Mouse (Mus musculus): ENCODE results near the gene Faim2.

Gene Faim2

DNA sequence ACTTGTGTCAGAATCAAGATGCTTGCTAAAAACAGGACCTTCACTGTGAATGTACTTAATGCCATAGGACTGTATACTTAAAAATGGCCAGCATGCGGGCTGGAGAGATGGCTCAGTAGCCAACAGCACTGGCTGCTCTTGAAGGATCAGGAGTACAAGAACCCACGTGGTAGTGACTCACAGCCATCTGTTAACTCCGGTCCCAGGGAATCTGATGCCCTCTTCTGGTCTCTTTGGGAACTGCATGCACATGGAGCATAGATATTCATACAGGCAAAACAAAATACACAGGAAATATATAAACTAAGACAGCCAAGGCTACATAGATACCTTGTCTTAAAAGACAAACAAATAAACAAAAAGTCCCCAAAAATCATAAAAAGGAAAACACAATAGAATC, 58.9 kb downstream of the Faim2 start:
- peak in 1 of 2 experiments; percentile 84 for DNase-seq (ENCODE audit: low spot score in 2 of 2)

DNA sequence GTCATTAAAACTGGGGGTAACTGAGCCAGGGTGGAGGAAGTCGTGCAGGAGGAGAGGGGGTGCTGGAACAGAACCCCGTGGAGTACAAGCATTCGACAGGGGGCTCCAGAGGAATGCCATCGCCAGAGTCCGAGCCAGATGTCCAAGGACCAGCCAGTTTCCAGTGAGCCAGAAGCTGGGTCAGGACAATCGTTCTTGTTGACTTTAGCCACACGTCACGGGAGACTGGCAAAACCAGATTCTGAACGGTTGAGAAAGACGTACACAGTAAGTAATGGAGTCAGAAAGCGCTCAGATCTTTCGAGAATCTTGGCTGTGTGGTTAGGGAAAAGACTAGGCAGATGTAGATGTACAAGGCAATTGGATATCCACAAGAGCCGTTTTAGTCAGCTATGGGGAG, 64.8 kb downstream of the Faim2 start:
- DNase-seq (ENCODE audit: low spot score in 2 of 2), result no peak

DNA sequence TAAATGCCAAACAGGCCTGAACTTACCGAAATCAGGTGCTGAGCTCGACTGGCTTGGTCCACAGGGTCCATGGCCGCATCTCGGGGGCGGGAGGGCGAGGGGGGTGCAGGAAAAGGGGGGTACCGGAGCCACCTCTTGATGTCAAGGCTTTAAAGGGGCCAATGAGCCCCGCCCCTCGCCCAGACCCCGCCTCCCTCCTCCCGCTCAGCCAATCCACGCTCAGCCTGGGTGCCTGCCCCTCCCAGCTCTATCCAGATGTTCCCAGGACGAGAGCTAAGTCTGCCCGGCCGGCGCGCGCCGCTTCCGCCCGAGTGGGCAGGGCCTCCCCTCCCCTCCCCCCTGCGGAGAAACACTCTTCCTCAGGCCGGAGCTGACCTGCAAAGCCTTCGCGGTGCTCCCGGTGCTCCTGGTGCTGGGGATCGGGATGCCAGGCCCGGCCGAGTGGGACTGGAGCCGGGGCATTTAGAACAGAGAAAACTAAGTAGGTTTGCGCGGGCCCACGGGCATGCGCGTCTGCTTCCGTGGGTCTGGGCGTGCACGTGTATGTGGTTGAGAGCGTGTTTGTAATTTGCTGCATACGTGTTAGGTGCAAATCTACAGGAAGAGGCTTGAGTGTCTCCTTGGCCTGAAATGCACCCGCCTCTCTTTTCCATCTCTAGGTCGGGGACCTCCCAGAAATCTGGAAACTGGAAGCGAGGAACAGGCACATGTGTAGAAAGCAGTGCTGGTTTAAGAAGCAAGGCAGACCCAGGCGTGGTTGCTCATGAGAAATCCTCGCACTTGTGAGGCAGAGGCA, 70.2 kb downstream of the Faim2 start, which contains the start of gene Nckap5l:
Gene Nckap5l, minus strand, starts transcription at position 143 of the 796 bp plus-strand sequence.
- peak; percentile 63 to 87 for DNase-seq (ENCODE audit: low spot score in 2 of 2)

DNA sequence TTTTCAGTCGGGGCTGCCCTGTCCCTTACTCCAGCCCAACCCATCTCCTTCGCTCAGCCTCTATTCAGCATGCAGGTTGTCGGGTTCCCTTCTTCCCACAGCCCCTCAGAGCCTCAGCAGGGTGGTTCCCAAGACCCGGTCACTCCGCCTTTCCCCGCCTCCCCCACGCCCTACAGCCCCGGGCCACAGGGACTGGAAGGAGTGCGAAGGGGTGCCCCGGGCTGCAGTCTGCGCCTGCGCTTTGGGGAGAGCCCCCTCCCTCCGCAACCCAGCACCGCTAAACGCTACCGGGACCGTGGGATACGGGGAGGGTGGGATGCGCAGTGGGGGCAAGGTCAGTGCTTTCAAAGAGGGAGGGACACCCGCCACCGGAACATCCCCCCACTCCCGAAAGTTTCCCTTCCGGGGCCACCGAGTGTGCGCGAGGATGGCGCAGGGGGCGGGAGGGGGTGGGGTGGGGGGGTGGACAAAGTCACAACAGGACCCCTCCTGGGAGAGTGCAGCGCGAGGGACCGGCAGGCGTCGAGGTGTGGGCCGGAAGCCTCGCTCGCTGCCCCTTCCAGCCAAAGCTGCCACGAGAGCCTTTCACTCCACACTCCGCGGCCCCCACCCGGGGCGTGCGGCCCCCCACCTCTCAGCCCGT, 70.9 kb downstream of the Faim2 start:
- DNase-seq (ENCODE audit: low spot score in 2 of 2), result peak in 1 of 2 experiments; percentile 51

DNA sequence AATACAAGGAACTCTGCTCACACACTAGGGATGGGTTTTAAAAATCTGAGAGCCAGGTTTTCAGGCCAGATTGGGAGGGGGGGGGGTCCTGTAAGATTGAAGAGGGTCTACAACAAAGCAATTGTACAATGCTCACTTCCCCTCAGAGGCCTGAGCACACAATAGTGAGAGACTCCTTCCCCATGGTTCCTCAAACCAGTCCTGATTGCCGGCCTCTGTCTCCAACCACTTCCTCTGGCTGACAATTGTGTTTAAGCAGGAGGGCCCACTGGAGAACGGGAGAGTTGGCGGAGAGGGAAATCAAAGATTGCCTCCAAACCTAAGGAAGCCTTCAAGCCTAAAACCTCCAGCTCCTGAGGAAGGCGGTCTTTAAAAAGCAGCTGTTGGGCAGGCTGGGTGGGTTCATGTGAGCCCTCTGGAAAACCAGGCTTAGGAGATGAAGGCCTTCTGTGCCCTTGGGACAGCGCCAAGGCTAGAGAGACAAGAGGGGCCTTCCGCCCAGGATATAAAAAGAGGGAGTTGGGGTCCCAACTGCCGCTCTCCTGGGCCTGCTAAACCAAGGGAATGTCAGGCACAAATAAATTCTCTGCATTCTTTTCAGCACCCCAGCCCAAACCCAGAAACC, 71.5 kb downstream of the Faim2 start:
- DNase-seq (ENCODE audit: low spot score in 2 of 2), result no peak

DNA sequence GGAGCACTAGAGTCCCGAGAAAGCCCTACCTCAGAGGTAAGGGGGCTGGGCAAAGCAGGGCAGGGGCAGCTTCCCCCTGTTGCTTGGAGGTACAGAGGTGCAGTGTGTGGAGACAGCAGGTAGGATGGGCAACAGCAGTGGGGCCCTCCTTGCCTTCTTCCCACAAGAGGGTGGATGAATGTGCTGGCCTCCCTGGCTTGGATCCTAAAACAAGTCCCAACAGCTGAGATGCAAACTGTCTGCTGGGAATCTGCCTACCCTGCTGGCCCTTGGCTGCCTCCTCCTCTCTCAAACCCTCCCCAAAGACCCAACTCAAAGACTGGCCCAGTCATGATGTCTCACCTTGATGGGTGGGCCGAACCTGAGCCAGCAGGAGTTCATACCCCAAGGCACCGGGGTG, 72.5 kb downstream of the Faim2 start:
- no peak for DNase-seq (ENCODE audit: low spot score in 2 of 2)

DNA sequence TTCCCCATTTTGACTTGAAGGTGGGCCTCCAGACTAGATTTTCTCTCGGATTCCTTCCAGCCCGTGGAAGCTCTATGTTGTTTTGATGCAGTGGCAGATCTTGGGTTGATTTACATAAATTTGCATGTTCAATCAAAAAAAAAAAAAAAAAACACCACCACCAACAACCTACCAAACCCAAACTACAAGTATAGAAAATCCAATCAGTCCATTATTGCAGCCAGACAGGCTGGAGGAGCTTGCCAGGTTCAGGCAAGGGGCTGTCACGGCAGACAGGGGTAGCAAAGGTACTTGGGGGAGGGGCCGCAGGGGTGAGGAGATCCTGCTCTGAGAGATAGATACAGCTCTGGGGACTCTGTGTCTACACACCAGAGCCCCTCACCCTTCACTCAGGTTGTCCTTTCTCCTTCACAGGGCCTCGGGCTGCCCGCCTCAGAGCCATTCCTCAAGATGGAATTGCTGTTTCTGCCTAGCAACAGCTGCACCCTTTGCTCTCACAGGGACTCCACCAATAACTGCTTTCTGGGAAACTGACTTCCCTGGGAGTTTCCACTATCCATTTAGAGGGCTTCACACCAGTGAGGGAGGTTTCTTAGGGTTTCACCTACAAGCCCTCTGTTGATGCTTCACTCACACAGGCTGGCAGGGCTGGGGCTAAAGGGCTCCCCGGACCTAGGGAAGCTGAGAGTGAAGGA, 73.2 kb downstream of the Faim2 start:
- no peak for DNase-seq (ENCODE audit: low spot score in 2 of 2)

DNA sequence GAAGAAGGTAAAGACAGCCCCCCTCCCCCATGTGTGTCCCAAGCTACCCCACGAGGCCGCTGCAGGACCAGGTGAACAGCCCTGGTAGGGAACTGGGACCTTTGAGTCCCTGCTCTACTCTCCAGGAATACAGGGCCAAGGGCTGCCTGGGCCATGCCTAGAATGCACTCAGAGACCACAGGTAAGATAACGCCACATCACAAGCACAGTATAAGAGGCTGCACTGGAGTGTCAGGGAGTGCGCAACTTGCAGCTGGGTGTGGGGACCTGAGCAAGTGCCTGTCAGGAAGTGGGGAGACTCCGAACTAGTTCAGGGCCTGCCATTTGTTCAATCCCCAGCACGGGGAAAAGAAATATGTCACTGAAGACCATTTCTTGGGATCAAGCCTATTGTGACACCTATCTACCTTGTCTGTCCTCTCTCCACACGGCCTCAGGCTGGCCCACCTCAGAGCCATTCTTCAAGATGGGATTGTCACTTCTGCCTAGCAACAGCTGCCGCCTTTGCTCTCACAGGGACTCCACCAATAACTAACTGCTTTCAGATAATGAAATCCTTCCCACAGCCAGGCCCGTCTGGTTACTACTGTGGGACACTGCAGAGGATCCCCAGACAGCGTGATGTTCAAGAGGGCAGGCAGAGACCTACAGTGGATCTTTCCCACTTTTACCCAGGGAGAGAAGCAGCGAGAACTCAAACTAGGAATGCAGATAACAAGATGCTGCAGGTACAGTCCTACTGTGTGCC, 74.6 kb downstream of the Faim2 start:
- DNase-seq (ENCODE audit: low spot score in 2 of 2), result no peak

DNA sequence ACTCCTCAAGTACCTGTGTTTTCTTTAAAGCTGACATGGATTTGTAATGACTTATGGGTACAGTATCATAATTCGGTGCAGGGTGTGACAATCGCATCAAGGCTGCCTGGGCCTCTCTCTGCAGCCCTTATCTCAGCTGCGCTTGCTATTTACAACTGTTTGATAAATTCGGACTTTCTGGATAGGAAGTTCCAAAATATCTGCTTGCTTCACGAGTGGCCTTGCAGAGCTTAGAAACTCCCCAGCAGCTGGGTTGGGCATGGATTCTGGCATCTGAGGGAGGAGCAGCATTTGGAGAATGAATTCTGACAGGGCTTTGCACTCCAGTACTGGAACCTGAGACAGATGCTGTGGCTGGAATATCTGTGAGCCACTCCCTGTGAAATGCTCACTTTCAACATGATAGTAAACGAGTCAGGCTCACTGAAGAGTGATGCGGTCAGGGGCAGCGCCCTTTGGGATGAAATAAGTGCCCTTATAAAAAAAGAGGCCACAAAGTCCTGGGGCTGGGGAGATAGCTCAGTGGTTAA, 78.1 kb downstream of the Faim2 start:
- no peak for DNase-seq (ENCODE audit: low spot score in 2 of 2)

DNA sequence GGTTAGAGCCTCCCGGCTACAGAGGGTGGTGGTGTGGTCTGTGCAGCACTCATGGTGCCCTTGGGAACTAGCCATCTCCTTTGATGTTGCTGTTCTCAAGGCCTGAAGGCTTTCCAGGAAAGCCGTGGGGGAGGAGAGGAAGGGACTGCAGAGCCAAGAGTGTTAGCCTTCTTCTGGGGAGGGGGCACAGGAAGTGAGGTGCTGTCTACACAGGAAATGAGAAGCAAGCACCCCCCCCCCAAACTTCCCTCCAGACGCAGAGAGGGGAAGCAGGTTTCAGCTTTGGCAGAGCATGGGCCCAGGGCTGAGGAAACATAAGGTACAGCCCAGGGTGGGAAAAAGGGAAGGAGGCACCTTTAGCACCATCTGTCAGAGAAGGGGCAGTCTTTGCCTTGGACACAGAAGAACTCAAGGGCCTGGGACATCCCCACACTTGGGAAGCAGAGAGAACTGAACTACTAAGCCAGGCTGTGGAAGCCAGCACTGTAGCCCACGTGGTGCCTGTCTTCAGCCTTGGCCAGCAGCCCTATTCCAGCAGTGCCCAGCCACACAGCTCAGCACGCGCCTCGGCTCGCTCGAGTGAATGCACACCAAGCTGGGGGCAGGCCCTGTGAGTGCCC, 78.7 kb downstream of the Faim2 start:
- peak in 1 of 2 experiments; percentile 65 for DNase-seq (ENCODE audit: low spot score in 2 of 2)
